Mouse (Mus musculus) megakaryocyte, embryonic 14.5 days (primary cell): Measurements from ENCODE around the gene Dlst. TPM values are rescaled to one million over a fixed set of nuclear protein-coding genes. Genes with fewer than 3 reads are reported as not detected.
A peak's percentile ranks its signal among the peaks of the same experiment; 100 is the strongest.

Source experiments
- H3K27me3 ChIP-seq: replicated peaks from 2 replicates; pipeline ENCODE3; 2012; ENCODE audit warnings: inconsistent platforms
- H3K36me3 ChIP-seq: replicated peaks from 2 replicates; pipeline ENCODE3; 2012; ENCODE audit warnings: low read length, inconsistent platforms, mixed read lengths
- H3K4me1 ChIP-seq: 2 replicates; pipeline ENCODE4 v1.6.1; 2012; ENCODE audit warnings: inconsistent platforms
- H3K4me3 ChIP-seq: replicated peaks from 2 replicates; pipeline ENCODE3; 2012; ENCODE audit warnings: moderate library complexity, mild to moderate bottlenecking, inconsistent platforms
- H3K9me3 ChIP-seq: 2 replicates; pipeline ENCODE4 v1.6.1; 2012; ENCODE audit warnings: inconsistent platforms
- FLI1 ChIP-seq: IDR thresholded peaks from 2 replicates; pipeline ENCODE4 v1.6.1; 2012; ENCODE audit warnings: low read length, inconsistent platforms, mixed read lengths
- GATA1 ChIP-seq: IDR thresholded peaks from 3 replicates; pipeline ENCODE4 v1.6.1; 2012; ENCODE audit warnings: mixed read lengths, low read length, inconsistent platforms, borderline replicate concordance
- polyA plus RNA-seq: library from polyadenylated mRNA; stranded (reverse); fragments of >175 nt; gene quantifications from 2 replicates; pipeline ENCODE4 v1.2.3, GENCODE M21; 2012; ENCODE audit warnings: low replicate concordance; ENCODE audit not compliant: insufficient read depth

The Dlst gene
- 187 and 398 TPM in 2 replicates for polyA plus RNA-seq

DNA sequence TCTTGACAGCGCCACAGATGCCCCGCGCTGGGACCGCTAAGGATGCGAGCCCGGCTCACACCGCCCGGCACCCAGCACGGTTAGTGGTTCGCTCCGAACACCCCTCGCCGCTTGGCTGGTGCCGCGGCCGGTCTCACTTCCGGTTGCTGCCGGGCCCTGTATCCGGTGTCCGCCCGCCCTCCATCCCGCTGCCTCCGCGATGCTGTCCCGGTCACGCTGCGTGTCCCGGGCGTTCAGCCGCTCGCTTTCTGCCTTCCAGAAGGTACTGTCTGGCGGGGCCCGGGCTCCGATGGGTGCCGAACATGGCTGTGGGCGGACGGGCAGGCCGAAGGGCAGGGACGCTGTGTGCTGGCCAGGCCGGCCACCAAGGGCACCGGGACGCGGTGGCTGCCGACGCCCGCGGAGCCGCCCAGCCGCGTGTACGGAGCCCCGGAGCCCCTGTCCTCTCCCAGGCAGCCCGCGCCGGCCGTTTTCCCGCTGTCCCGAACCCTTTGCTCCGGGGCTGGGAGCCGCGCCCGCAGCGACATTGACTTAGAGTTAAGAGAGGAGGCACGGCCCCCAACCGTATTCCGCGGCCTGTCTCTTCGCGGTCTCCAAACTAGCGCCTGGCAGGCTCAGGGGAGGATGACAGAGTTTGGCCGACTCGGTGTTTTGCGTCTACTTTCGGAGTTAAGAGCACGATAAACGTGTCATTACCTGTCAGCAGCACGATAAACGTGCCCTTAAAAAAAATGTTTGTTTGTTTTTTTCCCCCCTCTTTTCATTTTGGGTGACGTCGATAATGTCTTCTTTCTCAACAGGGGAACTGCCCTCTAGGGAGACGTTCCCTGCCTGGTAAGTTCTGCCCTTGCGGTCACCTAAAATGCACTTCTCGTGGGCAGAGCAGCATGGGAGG lies at the start of gene Dlst, which contains the start of gene Prox2:
Gene Dlst (plus strand): TSS at position 136 of the 895 bp plus-strand sequence.
Gene Prox2 (minus strand): TSS at position 62 of the 895 bp plus-strand sequence.
- Histone ChIP-seq H3K4me3 (peak within 1 kb of the TSS; percentile 98), H3K27me3 (no peaks in the 10 kb centered on the region), H3K9me3 (no peaks in the 10 kb centered on the region), H3K36me3 (peaks cover 23% of the 10 kb centered on the region), H3K4me1 (peaks cover 66% of the 10 kb centered on the region)
- TF ChIP-seq FLI1 = peak; percentile 87; the same call in 1 of the 2 replicates
- no peak for TF ChIP-seq GATA1

DNA sequence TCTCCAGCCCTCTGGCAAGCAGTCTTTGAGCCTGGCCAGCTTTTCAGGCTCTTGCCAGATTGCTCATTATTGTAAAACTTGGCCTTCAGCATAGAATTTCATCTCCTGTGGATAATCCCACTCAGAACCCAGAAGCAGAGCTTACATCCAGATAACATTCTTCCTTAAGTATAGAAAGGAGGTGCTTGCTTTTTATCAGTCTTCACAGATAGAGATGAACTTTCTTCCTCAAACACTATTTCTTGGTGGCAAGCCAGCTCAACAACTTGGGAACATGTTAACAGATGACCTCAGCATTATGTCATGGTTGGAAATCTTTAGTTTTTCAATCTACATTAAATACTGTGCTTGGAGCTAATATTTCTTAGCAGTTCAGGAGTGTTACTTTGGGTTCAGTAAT lies 39.6 kb upstream of the Dlst start:
- Histone ChIP-seq H3K36me3 (peaks cover 80% of the 10 kb centered on the region), H3K9me3 (no peaks in the 10 kb centered on the region), H3K4me1 (no peaks in the 10 kb centered on the region), H3K27me3 (no peaks in the 10 kb centered on the region), H3K4me3 (no peak overlapping the region)
- no peak for TF ChIP-seq FLI1
- no peak for TF ChIP-seq GATA1

DNA sequence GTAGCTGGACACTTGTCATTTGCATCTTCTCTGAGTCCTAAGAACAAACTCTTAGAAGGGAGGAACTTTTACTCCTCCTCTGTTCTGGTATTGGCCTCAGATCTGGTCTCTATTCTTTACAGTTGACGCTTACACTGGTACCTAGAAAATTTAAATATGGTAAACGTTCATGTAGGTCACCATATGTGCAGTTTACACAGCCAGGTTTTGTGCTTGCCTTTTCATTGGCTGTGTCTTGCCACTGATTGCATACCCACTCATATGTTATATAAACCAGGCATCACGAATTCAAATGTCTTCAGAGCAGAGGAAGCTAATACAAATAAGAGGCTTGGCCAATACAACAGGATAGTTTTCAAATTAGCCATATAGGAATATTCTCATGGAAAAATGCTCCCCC lies 33.5 kb upstream of the Dlst start:
- no peak overlapping the region for H3K4me3 ChIP-seq
- no peaks in the 10 kb centered on the region for H3K9me3 ChIP-seq
- peaks cover 48% of the 10 kb centered on the region for H3K36me3 ChIP-seq
- no peaks in the 10 kb centered on the region for H3K27me3 ChIP-seq
- no peaks in the 10 kb centered on the region for H3K4me1 ChIP-seq
- TF ChIP-seq GATA1 = no peak
- TF ChIP-seq FLI1 = no peak

DNA sequence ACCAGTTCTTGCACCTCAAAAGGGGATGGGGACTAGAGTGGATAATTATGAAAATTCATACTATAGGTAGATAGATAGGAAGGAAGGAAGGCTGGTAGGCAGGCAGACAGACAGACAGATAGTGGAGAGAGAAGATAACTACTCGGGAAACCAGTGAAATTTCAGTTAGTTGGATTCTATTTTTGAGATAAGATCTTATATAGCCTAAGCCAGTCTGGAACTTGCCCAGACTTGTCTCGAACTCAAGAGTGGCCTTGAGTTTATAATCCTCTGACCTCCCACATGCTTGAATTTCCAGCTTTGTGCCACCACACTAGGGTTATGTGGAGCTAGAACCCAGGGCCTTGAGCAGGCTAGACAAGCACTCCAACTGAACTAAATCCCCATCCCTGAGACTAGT lies 26.4 kb upstream of the Dlst start:
- peaks cover 26% of the 10 kb centered on the region for H3K36me3 ChIP-seq
- peaks cover 3% of the 10 kb centered on the region; the same call in 1 of the 2 replicates for H3K9me3 ChIP-seq
- H3K4me1 ChIP-seq = peaks cover 7% of the 10 kb centered on the region; the same call in 1 of the 2 replicates
- no peak overlapping the region for H3K4me3 ChIP-seq
- no peaks in the 10 kb centered on the region for H3K27me3 ChIP-seq
- TF ChIP-seq GATA1 = no peak

DNA sequence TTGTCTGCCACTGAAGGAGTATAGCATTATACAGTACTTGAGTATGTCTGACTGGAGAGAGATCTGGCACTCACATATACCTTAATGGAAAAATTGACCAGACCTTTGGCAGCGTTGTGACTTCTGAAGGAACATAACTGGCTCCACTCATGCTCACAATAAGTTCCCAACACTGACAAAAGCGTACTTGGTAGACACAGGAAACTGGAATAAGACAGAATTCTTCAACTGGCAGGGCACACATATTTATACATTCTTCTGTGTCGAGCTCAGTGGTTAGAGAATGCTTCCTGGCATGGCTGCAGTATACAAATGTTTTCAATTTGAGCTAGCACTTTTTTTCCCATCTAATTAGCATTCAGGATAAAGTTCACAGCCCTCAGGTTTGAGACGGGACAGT lies 25.7 kb upstream of the Dlst start:
- H3K4me1 ChIP-seq = peaks cover 7% of the 10 kb centered on the region; the same call in 1 of the 2 replicates
- TF ChIP-seq GATA1 (no peak), FLI1 (no peak)
- no peaks in the 10 kb centered on the region for H3K27me3 ChIP-seq
- peaks cover 33% of the 10 kb centered on the region for H3K36me3 ChIP-seq
- H3K9me3 ChIP-seq = peaks cover 4% of the 10 kb centered on the region; the same call in 1 of the 2 replicates
- H3K4me3 ChIP-seq = no peak overlapping the region

DNA sequence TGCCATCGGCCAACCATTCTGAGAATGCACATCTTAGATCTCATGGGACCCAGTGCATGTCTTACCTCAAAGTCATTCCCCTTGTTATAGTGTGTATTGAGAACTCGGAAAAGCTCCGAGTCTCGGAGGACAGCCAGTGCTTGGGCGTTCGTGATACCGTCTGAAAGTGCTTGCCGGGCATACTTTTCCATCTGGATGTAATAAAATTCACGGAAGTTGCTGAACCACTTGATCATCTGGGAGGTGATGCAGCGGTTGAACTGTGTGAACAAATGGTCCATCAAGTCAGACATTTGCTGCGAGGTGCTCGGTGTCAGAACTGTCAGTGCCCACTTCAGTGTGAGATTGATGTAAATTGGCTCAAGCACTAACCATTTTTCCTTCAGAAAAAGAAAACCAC lies 22.8 kb upstream of the Dlst start:
- peaks cover 7% of the 10 kb centered on the region; the same call in 1 of the 2 replicates for H3K4me1 ChIP-seq
- H3K4me3 ChIP-seq = no peak overlapping the region
- H3K9me3 ChIP-seq = peaks cover 4% of the 10 kb centered on the region; the same call in 1 of the 2 replicates
- peaks cover 33% of the 10 kb centered on the region for H3K36me3 ChIP-seq
- no peaks in the 10 kb centered on the region for H3K27me3 ChIP-seq
- TF ChIP-seq FLI1 (no peak), GATA1 (no peak)

DNA sequence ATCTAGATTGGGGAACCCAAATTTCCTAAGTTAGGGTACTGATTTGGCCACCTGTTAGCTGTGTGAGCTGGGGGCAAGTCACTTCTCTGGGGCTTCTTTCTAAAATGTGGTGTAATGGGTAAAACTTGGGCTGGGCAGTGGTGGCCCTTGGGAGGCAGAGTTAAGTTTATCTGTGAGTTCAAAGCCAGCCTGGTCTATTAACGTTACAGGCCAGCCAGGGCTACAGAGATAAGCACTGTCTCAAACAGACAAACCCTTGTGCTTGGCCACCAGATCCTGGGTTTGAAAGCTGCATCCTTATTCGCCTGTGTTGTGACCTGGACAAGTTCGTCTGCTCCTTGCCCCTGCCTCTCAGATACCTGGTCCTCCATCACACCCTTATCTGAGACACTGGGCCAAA lies 19.4 kb upstream of the Dlst start:
- Histone ChIP-seq H3K27me3 (peaks cover 3% of the 10 kb centered on the region), H3K36me3 (peaks cover 31% of the 10 kb centered on the region), H3K4me3 (no peak overlapping the region), H3K4me1 (peaks cover 15% of the 10 kb centered on the region), H3K9me3 (peaks cover 4% of the 10 kb centered on the region; the same call in 1 of the 2 replicates)
- TF ChIP-seq FLI1 (no peak), GATA1 (no peak)

DNA sequence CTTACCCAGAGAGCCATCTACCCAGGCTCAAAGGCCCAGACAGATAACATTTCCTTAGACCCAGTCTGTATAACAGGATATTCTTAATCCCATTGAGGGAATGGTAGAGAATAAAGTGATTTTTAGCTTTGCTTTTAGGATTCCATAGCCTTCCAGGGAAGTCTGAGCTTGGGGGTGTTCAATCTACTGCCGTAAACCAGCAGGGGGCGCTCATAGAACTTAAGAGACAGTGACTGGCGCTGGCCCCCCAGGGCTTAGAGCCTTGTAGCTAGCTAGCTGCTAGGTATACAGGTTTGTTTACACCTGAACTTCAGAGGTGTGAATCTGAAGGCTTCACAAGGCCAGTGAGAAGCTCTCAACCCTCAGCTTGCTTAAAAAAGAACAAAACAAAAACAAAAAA lies 18.4 kb upstream of the Dlst start:
- H3K4me3 ChIP-seq = no peak overlapping the region
- H3K9me3 ChIP-seq = peaks cover 4% of the 10 kb centered on the region; the same call in 1 of the 2 replicates
- TF ChIP-seq GATA1 (no peak), FLI1 (no peak)
- H3K27me3 ChIP-seq = peaks cover 3% of the 10 kb centered on the region
- H3K4me1 ChIP-seq = peaks cover 15% of the 10 kb centered on the region
- H3K36me3 ChIP-seq = peaks cover 25% of the 10 kb centered on the region

DNA sequence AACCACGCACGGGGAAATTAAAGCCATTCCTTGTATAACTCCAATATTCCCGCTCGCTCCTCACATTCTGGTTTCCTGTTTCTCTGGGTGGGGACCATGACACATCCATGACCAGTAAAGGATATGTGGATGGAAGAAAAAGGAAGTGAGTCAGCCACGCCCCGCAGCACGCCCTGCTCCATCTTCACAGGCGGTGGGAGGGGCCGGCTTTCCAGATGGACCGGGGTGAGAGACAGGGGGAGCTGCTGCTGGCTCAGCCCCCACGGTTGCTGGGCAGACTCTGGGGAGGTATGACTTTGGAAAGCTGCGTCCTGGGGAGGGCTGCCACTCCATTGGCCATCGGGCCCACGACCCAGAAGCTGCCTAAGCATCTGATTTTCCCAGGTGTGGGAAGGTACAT lies 16.6 kb upstream of the Dlst start:
- TF ChIP-seq GATA1 = no peak
- no peak for TF ChIP-seq FLI1
- H3K4me1 ChIP-seq = peaks cover 15% of the 10 kb centered on the region

DNA sequence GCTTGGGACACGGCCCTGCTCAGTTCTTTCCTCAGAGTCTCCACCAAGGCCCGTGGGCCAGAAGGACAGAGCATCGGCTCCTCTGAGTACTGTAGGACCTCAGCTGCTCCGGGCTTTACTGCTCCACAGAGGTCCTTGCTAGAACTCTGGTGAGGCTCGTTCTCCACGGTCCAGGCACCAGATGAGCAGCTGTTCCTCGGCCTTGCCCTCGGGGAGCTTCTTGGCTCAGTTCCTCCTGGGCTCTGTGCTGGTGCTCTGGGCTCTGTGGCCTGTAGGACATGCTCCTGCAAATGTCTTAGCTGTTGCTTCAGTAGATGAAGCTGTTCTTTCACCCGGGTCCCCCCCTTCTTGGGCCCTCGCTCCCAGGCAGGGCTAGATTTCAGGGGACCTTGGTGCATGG lies 15.9 kb upstream of the Dlst start:
- TF ChIP-seq FLI1 = no peak
- TF ChIP-seq GATA1 = no peak
- Histone ChIP-seq H3K36me3 (peaks cover 2% of the 10 kb centered on the region), H3K4me1 (peaks cover 15% of the 10 kb centered on the region), H3K27me3 (peaks cover 3% of the 10 kb centered on the region), H3K4me3 (no peak overlapping the region), H3K9me3 (no peaks in the 10 kb centered on the region)

More for the DNA sequence above, 16.6 kb upstream of the Dlst start:
- Histone ChIP-seq H3K4me3 (peak overlapping the region; percentile 23), H3K36me3 (peaks cover 9% of the 10 kb centered on the region), H3K27me3 (peaks cover 3% of the 10 kb centered on the region), H3K9me3 (peaks cover 3% of the 10 kb centered on the region; the same call in 1 of the 2 replicates)
